Mouse (Mus musculus) forebrain, embryonic 13.5 days (tissue): ENCODE data around the gene Scn2b. TPM values are rescaled to one million over a fixed set of nuclear protein-coding genes. Genes with fewer than 3 reads are reported as not detected.

ENCODE experiments used
- ATAC-seq: fragments of 200-750 bp; cut with Nextera tagmentation; 2 replicates; pipeline ENCODE4 v1.8.0; 2017
- H3K27ac ChIP-seq: fragments of 300-500 bp; sonication (generic); 2 replicates; pipeline ENCODE4 v1.5.1; 2015; ENCODE audit warnings: inconsistent platforms, mild to moderate bottlenecking, moderate library complexity
- H3K27me3 ChIP-seq: fragments of 300-500 bp; sonication (generic); 2 replicates; pipeline ENCODE4 v1.6.1; 2015; ENCODE audit warnings: mild to moderate bottlenecking, inconsistent platforms
- H3K36me3 ChIP-seq: fragments of 300-500 bp; sonication (generic); 2 replicates; pipeline ENCODE4 v1.6.1; 2015; ENCODE audit warnings: mild to moderate bottlenecking, inconsistent platforms; ENCODE audit not compliant: poor library complexity, severe bottlenecking
- H3K4me1 ChIP-seq: fragments of 300-500 bp; sonication (generic); 2 replicates; pipeline ENCODE4 v1.6.1; 2015; ENCODE audit warnings: inconsistent platforms
- H3K4me2 ChIP-seq: fragments of 300-500 bp; sonication (generic); 2 replicates; pipeline ENCODE4 v1.6.1; 2015; ENCODE audit warnings: inconsistent platforms, mild to moderate bottlenecking, moderate library complexity
- H3K4me3 ChIP-seq: fragments of 300-500 bp; sonication (generic); 2 replicates; pipeline ENCODE4 v1.5.1; 2015; ENCODE audit warnings: mild to moderate bottlenecking, inconsistent platforms
- H3K9ac ChIP-seq: fragments of 300-500 bp; sonication (generic); 2 replicates; pipeline ENCODE4 v1.6.1; 2015; ENCODE audit warnings: mild to moderate bottlenecking, inconsistent platforms
- H3K9me3 ChIP-seq: fragments of 300-500 bp; sonication (generic); replicated peaks from 2 replicates; pipeline ENCODE4 v1.6.1; 2016; ENCODE audit warnings: inconsistent platforms
- WGBS: fragments of 180-500 bp; shearing (Covaris S2); methylation state at CpG from one replicate; pipeline ENCODE4 v1.1.7; 2015; 5-methylcytosine and 5-hydroxymethylcytosine counted together
- polyA plus RNA-seq: library from polyadenylated mRNA; unstranded; fragments of >200 nt; fragmentation: Nextera tagmentation; extraction: Ambion mirVana; gene quantifications from 2 replicates; pipeline ENCODE4 v1.2.1, GENCODE M21; 2015

Gene Scn2b
- polyA plus RNA-seq, 1 experiment from 2014 or later = 3.4 TPM

- no peaks in the 10 kb centered on the region for H3K9me3 ChIP-seq
- H3K4me3 ChIP-seq = no peak overlapping the region
- H3K9ac ChIP-seq = no peak overlapping the region
- H3K4me1 ChIP-seq = no peaks in the 10 kb centered on the region
- H3K36me3 ChIP-seq = no peaks in the 10 kb centered on the region
- no peak overlapping the region for H3K4me2 ChIP-seq
- WGBS = 83% methylated on average over 5 of the region's 5 CpGs
- H3K27me3 ChIP-seq = no peaks in the 10 kb centered on the region
- no peak overlapping the region for H3K27ac ChIP-seq
- ATAC-seq = no peak
Measured at GRCm38 (mm10) chr9:45097877-45098276, 19.7 kb upstream of the Scn2b start.

- Histone ChIP-seq H3K27me3 (no peaks in the 10 kb centered on the region), H3K9ac (no peak overlapping the region), H3K36me3 (no peaks in the 10 kb centered on the region), H3K4me3 (no peak overlapping the region), H3K27ac (no peak overlapping the region), H3K4me1 (no peaks in the 10 kb centered on the region), H3K9me3 (no peaks in the 10 kb centered on the region), H3K4me2 (no peak overlapping the region)
- no peak for ATAC-seq
- WGBS = 47% methylated on average over 3 of the region's 3 CpGs
Measured at GRCm38 (mm10) chr9:45098426-45098825, 19.2 kb upstream of the Scn2b start.

- ATAC-seq = no peak
- Histone ChIP-seq H3K4me1 (no peaks in the 10 kb centered on the region), H3K27ac (no peak overlapping the region), H3K9me3 (no peaks in the 10 kb centered on the region), H3K36me3 (no peaks in the 10 kb centered on the region), H3K4me2 (no peak overlapping the region), H3K4me3 (no peak overlapping the region), H3K9ac (no peak overlapping the region), H3K27me3 (no peaks in the 10 kb centered on the region)
- WGBS = 90% methylated on average over 1 of the region's 1 CpGs
Measured at GRCm38 (mm10) chr9:45102528-45102927, 15.1 kb upstream of the Scn2b start.

GRCm38 (mm10) chr9:45103211-45103979 lies 14.2 kb upstream of the Scn2b start:
- Histone ChIP-seq H3K27me3 (no peaks in the 10 kb centered on the region), H3K9ac (no peak overlapping the region), H3K36me3 (no peaks in the 10 kb centered on the region), H3K4me2 (no peak overlapping the region), H3K27ac (no peak overlapping the region), H3K4me3 (no peak overlapping the region), H3K4me1 (no peaks in the 10 kb centered on the region), H3K9me3 (no peaks in the 10 kb centered on the region)
- 80% methylated on average over 11 of the region's 11 CpGs for WGBS
- no peak for ATAC-seq

GRCm38 (mm10) chr9:45105596-45106374 lies 11.8 kb upstream of the Scn2b start:
- no peak for ATAC-seq
- no peaks in the 10 kb centered on the region for H3K36me3 ChIP-seq
- 89% methylated on average over 2 of the region's 2 CpGs for WGBS

GRCm38 (mm10) chr9:45115706-45116105 lies 1.9 kb upstream of the Scn2b start:
- H3K4me3 ChIP-seq = peak overlapping the region; percentile 39
- no peak overlapping the region for H3K27ac ChIP-seq
- H3K4me1 ChIP-seq = peaks cover 14% of the 10 kb centered on the region
- peaks cover 29% of the 10 kb centered on the region for H3K27me3 ChIP-seq
- H3K36me3 ChIP-seq = no peaks in the 10 kb centered on the region
- 4% methylated on average over 14 of the region's 14 CpGs for WGBS
- peak; percentile 57; the same call in 1 of the 2 replicates for ATAC-seq
- H3K9ac ChIP-seq = peak overlapping the region; percentile 53
- H3K9me3 ChIP-seq = no peaks in the 10 kb centered on the region
- peak overlapping the region; percentile 62 for H3K4me2 ChIP-seq

More at GRCm38 (mm10) chr9:45105596-45106374, 11.8 kb upstream of the Scn2b start:
- Histone ChIP-seq H3K4me1 (no peaks in the 10 kb centered on the region), H3K27me3 (no peaks in the 10 kb centered on the region), H3K4me3 (no peak overlapping the region), H3K9me3 (no peaks in the 10 kb centered on the region), H3K27ac (no peak overlapping the region), H3K4me2 (no peak overlapping the region), H3K9ac (no peak overlapping the region)

GRCm38 (mm10) chr9:45116819-45117218 lies 763 bp upstream of the Scn2b start:
- 72% methylated on average over 9 of the region's 9 CpGs for WGBS
- peaks cover 29% of the 10 kb centered on the region for H3K27me3 ChIP-seq
- peaks cover 15% of the 10 kb centered on the region for H3K4me1 ChIP-seq
- no peaks in the 10 kb centered on the region for H3K9me3 ChIP-seq
- no peak overlapping the region for H3K27ac ChIP-seq
- no peak for ATAC-seq
- H3K4me3 ChIP-seq = no peak overlapping the region
- no peak overlapping the region for H3K4me2 ChIP-seq
- H3K9ac ChIP-seq = no peak overlapping the region
- no peaks in the 10 kb centered on the region for H3K36me3 ChIP-seq

- peak overlapping the region; percentile 81 for H3K9ac ChIP-seq
- H3K27ac ChIP-seq = no peak overlapping the region
- ATAC-seq = no peak
- peak overlapping the region; percentile 69 for H3K4me2 ChIP-seq
- H3K27me3 ChIP-seq = peaks cover 26% of the 10 kb centered on the region
- peak overlapping the region; percentile 61 for H3K4me3 ChIP-seq
- 33% methylated on average over 10 of the region's 10 CpGs for WGBS
- H3K36me3 ChIP-seq = no peaks in the 10 kb centered on the region
- peaks cover 23% of the 10 kb centered on the region for H3K4me1 ChIP-seq
- no peaks in the 10 kb centered on the region for H3K9me3 ChIP-seq
Measured at GRCm38 (mm10) chr9:45118552-45118951, 970 bp downstream of the Scn2b start.

GRCm38 (mm10) chr9:45119316-45119953 lies 1.9 kb downstream of the Scn2b start:
- Histone ChIP-seq H3K27me3 (peaks cover 20% of the 10 kb centered on the region; the same call in 1 of the 2 replicates), H3K27ac (no peak overlapping the region), H3K36me3 (no peaks in the 10 kb centered on the region), H3K9ac (no peak overlapping the region), H3K4me3 (no peak overlapping the region), H3K4me1 (peaks cover 23% of the 10 kb centered on the region), H3K9me3 (no peaks in the 10 kb centered on the region), H3K4me2 (peak overlapping the region; percentile 69)
- WGBS = 95% methylated on average over 8 of the region's 8 CpGs
- ATAC-seq = no peak

- no peak overlapping the region for H3K4me2 ChIP-seq
- peaks cover 23% of the 10 kb centered on the region for H3K4me1 ChIP-seq
- H3K4me3 ChIP-seq = no peak overlapping the region
- no peak for ATAC-seq
- peaks cover 19% of the 10 kb centered on the region; the same call in 1 of the 2 replicates for H3K27me3 ChIP-seq
- H3K27ac ChIP-seq = no peak overlapping the region
- H3K9me3 ChIP-seq = no peaks in the 10 kb centered on the region
- H3K9ac ChIP-seq = no peak overlapping the region
- WGBS = 87% methylated on average over 14 of the region's 14 CpGs
- H3K36me3 ChIP-seq = no peaks in the 10 kb centered on the region
Measured at GRCm38 (mm10) chr9:45119954-45120530, 2.5 kb downstream of the Scn2b start.

GRCm38 (mm10) chr9:45120567-45120966 lies 3.0 kb downstream of the Scn2b start:
- Histone ChIP-seq H3K9me3 (no peaks in the 10 kb centered on the region), H3K36me3 (peaks cover 5% of the 10 kb centered on the region; the same call in 1 of the 2 replicates), H3K4me2 (no peak overlapping the region), H3K4me3 (no peak overlapping the region), H3K9ac (no peak overlapping the region; the same call in 1 of the 2 replicates), H3K27ac (no peak overlapping the region), H3K27me3 (peaks cover 19% of the 10 kb centered on the region; the same call in 1 of the 2 replicates), H3K4me1 (peaks cover 23% of the 10 kb centered on the region)
- 89% methylated on average over 6 of the region's 6 CpGs for WGBS
- no peak for ATAC-seq
